Mouse (Mus musculus) lung, postnatal 14 days (tissue): ENCODE measurements at regions not wholly inside any gene's neighbourhood (a gene's known extent, or its start where the extent isn't known, plus 50 kb on each side); places are given as distances from the start of the nearest gene placed in this dataset.

Experiments used
- DNase-seq: peaks from one replicate; pipeline ENCODE4 v3.0.0; 2021

DNA sequence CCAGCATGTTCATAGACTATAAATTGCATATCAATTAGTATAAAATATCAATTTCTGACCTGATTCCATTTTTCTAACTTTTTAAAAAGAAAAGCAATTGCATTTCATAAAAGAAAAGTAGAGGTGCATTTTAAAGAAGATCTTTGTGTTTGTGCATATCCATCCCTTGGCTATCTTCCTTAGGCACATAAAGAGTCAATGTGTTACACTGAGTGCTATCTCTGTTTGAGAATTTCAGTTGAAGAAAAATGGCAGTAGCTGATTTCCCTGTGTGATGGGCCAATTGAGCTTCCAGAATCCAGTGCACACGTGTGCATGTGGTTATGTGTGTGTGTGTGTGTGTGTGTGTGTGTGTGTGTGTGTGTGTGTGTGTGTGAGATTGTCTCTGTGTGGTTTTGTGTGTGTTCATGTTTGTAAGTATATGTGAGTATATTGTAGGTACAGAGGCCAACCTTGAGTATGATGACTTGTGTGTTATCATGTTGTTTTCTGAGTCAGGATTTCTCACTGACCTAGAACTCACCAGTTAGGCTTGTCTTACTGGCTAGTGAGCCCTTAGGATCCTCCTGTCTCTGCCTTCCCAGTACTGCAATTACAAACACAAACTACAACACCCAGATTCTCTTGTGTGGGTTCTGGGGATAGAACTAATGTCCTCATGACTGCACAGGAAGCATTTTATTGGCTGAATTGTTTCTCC, 249.6 kb downstream of the Cdk5rap2 start:
- DNase-seq: no peak

DNA sequence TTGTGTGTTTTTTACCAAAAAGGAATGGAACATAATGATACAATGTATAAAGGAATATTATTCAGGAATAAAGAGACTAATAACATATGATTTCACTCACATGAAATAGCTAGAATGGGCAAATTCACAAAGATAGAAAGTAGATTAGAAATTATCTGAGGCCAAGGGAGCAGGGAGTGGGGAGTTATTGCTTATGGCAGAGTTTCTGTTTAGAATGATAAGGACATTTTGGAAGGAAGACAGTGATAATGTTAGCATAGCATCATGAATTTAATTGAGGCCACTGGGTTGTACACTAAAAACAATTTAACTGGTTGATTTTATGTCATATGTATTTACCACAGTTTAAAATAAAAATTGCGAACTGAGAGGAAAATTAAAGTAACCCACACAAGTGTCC, 250.2 kb downstream of the Cdk5rap2 start:
- DNase-seq: no peak

DNA sequence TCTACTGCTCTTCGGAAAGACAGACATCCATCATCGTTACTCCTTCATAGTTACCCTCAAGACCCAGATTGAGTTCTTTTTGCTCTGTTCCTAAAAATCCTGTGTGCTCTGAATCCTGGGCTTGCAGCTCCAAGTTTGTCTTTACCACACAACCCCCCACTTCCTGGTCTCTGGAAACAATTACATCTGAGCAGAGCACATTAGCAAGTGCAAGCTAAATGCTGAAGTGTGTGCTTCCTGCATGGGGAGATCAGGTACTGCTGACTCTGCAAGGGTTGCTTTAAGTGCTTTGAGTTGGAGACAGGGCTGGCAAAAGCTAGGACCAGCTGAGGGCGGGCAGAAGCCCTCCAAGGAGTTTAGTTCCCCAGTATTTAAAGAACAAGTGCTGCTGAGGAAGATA, 257.1 kb downstream of the Cdk5rap2 start:
- no peak for DNase-seq

DNA sequence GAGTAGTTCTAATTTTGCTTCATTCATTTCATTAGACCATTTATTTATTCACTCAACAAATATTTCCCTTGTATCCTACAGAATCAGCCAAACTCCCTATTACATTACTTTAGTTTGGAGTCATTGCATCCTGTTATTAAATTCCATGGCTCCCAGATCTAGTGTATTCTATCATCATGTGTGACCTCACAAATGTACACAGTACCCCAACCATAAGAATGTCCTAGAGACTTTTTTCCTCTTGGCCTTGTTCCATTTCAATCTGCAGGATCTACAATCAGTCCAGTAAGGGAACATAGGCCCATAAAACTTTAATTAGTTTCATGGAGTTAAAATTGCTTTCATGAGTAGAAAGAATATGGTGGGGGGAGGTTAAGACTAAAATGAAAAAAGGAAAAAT, 301.2 kb downstream of the Cdk5rap2 start:
- DNase-seq: no peak

DNA sequence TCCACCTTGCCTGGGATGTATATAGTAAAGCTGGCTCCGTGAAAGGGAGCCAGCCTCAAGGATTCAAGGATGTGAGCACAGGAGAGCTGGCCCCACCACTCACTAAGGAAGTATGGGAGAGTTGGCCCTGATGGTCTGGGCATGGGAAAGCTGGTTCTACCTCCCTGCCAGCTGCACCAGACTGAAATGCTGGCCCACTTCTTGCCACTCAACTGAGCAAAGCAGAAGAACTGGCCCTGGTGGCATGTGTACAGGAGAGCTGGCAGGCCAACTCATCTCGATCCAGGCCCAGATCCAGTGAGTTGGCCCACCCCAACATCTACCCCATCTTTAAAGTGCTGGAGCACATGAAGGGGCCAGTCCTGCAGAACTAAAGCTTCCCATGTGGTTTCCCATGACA, 304.5 kb downstream of the Cdk5rap2 start:
- no peak for DNase-seq

DNA sequence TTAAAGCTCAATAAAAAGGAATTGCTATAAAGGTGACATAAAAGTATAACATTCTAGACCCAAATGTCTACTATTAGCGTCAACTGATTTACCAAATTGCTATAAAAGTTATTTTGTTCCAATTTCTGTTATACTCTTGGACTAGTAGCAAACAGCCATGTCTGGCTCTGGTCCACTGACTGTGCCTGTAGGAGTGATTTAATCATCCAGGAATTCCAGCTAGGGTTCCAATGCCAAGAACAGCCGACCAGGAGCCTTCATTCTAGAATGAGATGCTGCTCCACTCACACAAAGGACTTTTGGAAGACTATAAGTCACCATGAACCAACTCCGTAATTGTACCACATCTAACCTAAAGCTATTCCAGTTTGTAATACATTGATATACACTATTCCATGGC, 312.9 kb downstream of the Cdk5rap2 start:
- DNase-seq: peak; percentile 14

DNA sequence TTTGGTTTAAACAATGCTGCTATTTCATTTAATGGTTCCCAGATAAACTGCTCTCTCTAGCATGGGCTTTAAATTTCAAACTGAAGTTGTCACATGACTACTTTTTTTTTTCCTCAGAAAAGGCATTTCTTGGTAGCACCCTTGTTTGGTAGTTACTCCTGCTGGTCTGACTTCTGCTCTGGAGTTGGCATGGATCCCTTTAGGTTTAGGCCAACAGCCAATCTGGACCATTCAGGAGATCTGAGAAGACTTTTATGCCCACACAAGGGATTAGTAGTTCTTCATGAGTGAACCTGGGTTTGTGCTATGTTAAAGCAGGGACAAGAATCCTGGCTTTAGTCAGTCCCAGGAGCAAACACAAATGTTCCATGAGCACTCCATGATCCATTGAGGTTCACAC, 332.0 kb downstream of the Cdk5rap2 start:
- no peak for DNase-seq

DNA sequence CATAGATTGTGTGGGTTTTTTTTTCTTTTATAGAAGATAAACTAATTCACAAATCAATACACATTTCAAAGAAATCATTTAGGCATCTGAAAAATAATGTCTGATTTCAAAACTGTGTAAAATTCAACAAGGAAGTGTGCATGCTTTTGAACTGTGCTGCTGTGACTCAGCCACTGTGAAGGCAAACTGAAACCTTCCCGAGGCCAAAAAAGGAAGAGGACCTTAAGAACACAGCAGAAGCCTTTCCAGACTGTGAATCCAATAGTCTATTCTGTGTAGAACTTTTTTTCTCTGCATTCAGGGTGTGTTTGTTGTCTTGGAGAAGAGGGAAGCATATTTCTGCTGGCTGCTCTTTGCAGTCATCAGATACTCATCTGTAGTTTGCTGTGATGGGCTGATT, 347.7 kb downstream of the Cdk5rap2 start:
- DNase-seq: no peak

DNA sequence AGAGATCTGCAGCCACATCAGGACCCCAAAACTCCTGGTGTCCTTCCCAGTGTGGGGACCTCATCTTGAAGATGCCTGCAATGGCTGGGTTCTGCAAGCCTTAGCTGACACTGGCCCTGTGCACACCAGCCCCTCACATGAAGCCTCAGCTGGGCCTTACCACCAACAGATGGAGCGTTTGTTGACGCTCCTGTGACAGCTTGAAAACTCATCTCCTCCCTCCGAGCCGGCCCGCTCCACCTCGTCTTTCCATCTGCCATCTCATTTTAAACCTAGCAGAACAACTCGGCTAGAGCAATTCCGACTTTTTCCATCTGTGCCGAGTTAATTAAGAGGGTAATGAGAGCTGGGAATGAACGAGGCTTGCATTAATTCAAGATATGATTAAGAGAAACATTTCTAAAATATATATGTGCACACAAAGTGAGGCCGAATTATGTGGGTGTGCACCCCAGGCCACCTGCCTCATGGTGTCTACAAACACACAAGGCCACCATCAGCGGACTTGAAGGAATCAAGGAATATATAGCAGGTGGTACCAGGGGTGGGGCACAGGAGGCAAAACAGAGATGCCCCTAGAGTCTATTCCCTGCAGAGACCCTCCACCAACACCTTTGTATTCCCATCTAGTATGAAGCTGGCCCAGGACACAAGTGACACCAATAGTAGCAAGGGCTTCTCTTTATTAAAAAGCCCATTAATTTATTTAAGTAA, 351.3 kb downstream of the Cdk5rap2 start:
- no peak for DNase-seq

DNA sequence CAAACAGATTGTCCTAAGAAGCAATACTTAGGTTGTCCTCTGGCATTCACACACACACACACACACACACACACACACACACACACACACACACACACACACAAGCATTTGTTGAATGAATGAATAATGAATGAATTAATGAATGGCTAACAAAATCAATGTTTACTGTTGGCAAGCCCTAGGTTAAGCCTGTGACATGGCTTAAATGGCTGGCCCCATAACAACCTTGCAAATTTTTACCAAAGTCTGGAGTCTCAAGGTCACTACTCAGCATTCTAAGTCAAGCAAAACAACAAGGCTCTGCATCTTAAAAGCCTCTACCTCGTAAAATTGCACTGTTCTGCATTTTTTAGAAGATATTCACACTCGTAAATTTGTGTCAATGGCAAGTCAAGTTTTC, 357.1 kb downstream of the Cdk5rap2 start:
- DNase-seq: no peak

DNA sequence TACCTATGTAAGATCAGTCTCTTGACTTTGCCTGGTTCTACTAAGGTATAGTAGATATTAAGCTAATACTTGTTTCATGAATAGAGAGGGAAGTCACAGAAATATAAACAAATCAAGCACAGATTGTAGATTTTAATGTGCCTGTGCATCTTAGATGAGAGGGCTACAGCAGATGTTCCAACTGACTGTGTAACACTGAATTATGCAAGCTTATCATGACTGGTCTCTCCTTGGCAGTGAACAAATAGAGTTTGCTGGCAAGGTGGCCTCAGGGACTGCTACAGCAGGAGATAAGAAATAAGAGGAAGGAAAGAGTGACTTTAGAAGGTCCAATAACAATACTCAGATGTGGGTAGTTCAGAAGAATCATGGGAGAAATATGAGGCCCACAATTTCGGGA, 372.0 kb downstream of the Cdk5rap2 start:
- DNase-seq: no peak

DNA sequence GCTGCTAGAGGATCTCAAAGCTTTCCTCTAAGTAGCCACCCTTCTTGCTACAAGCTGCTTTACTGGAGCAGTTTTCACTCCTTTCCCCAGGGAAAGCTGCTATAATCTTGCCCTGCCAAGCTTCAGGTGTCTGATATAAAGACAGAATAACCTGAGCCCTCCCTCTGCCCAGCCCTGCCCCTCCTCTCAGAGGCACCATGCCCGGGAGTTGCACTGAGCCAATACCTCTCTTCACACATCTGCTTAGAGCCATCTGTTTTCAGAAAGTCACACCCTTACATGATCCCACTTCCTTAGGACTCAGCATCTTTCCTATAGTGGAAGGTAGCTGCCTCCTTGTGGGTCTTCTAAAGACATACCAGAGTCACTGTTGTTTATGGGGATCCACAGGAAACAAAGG, 374.3 kb downstream of the Cdk5rap2 start:
- no peak for DNase-seq

DNA sequence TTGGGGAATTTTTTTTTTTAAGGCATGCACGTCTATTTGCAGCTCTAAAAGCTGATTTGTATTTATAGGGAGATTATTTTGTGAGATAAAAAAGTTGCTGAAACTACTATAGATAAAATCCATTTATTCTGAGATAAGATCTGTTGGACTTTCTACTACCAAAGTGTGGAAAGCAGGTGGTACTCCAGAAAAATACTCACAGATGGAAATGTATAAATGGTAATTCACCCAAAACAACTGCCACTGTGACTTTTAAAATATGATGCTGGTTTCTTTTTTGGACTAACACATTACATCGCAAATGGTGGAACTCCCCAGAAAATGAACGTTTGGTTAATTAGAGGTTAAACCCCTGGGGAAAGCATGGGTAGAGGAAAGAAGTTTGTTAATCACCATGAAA, 377.7 kb downstream of the Cdk5rap2 start:
- DNase-seq: no peak

DNA sequence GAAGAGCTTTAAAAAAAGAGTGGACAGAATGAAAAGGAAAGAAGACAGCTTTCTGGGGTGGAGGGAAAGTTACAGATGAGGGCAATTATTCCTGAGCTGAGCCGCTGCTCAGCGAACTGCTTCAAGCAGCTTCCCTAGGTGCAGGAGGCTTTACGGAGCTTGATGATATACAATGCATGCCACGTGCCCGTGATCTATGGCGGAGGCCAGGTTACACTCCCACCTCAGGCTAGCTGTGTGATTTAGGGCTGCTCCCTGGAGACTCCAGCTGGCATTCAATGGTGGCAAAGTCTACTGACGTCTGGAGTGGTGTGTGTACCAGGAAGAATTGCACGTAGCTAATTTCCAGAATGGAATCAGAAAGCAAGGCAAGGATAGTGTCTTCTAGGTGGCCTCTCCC, 383.4 kb downstream of the Cdk5rap2 start:
- DNase-seq: no peak

DNA sequence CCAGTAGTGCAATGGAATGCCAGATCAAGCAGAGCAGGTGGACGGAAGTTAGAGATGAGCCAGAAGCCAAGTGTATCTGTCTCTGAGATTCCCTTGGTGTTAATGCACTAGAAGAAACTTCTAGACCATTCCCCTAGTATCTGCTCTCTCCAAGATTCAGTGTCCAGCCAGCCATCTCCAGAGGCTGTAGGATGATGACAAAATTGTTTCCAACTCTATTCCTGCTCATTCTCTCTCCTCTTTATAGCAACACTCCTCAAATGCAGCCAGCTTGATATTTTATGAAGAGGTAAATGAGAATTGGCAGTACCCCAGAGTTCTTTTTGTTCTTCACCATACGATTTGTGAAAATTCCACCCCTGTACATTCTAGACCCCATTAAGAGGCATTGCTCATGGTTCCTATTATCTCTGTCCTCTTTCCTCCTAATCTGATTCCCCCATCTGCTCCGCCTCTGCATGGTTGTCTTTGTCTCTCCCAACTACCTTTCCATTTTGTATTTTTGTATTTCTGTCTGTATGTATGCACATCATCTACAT, 385.3 kb downstream of the Cdk5rap2 start:
- DNase-seq: no peak

DNA sequence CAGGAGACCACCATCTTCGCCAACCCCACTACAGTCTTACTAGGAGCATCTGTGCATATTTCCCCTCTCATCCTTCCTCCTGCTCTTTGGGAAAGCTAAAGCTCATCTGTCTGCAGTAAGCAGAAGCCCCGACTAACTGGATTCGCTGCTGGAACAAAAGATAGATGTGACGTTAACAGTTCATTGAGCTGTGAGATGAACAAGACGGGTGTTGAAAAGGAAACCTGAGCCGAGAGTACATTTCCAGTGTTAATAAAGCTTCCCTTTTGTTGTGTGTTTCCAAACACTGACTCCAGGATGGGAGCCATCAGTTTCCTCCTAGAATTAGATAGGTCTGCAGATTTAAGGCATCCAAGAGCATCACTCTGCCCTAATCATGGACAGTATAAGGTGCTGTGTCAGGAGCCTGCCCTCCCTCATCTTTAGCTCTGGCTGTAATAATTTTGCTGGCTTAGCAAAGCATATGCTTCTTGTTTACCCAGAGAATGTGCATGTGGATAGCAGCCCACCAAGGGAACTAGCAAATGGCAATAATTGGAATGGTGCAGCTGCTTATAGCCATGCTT, 389.3 kb downstream of the Cdk5rap2 start:
- no peak for DNase-seq

DNA sequence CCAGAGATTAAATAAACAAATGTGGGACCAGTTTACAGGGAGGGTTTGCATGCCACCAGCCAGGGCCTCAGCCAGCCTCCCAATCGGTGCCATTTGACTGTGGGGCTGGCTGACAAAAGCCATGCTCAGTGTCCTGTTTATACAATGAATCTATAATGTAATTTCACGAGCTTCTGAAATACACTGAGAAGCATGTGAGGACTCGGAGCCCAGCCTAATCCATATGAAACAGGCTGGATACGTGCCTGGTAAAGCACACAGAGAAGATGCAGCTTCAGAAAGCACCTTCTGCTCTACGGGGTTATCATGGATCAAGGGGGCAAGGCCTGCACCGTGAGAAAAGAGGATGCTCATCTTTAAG, 398.0 kb downstream of the Cdk5rap2 start:
- DNase-seq: no peak

DNA sequence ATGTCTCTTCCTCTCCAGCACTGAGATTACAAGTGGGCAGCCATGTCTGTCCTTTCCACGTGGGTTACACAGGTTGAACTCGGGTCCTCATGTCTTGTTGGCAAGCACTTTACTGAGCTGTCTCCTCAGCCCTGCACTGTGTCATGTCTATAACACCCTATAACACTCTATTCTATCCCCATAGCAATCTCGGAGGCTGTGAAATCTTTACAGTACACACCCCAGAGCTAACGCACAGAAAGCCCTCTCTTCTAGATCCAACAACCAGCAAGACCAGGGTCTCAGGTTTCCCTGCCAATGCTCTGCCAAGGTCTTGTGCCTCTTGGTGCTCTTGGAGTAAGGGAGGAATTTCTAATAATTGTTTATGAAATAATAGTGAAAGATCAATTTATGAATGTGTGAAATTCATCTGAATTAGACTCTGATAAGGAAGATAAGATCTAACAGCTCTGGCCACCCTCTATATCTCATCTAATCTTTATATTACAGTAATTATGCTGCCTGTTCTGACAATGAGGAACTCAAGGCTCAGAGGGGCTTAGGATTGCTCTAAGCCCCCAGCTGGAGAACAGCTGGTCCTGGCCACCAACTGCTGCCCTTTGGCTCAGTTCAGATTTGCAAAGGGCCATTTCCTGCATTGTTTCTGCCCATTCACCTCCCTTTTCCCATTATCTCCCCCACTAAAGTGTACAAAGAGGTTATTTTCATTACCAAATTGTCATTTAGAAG, 398.6 kb downstream of the Cdk5rap2 start:
- no peak for DNase-seq

DNA sequence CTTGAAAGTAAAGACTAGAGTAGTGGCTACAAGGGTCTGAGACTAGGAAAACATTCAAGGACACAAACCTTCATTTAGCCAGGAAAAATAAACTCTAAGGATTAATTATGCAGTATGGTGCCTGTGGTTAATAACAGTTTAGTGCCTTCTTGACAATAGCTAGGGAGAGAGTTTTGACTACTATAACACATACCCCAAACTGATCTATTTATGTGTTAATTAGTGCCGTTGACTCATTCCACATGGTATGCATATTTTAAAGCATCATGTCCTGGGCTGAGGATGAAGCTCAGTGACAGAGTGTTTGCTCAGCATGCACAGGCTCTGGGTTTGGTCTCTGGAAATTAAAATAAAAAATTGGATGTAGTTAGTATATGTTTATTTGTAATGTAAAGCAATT, 399.8 kb downstream of the Cdk5rap2 start:
- DNase-seq: no peak

DNA sequence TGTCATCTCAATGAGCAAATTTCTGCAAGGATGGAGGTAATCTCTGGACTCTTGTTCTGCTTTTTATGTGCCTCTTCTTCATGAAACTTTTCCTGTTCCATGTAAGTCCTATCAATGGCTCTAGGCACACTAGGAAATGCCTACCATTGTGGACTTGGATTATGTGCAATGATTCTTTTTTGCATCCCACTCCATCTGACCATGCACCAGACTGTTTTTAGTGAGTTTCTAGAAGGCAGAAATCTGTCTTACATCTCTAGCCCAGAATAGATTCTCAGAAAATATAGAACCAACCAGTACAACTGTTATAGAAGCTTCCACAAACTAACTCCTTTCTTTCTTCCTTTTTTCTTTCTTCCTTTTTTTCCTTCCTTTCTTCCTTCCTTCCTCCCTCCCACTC, 405.3 kb downstream of the Cdk5rap2 start:
- no peak for DNase-seq

DNA sequence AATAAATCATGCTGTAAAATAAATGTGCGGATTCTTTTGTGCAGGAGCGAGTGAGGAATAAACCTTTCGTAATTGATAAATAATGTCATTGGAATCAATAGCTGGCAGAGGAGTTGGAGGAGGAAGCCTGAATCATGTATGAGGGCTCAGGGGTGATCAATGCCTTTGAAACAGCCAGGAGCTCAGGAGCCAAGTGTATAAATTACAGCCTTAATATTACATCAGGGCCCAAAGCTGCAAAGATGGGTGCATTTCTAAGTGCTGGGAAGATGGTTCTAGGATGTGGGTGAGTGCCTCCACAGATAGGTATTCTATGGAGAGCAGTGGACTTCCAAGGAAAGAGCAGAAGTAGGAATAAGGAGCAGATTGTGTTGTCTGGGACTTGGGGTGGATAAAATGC, 417.0 kb downstream of the Cdk5rap2 start:
- no peak for DNase-seq

DNA sequence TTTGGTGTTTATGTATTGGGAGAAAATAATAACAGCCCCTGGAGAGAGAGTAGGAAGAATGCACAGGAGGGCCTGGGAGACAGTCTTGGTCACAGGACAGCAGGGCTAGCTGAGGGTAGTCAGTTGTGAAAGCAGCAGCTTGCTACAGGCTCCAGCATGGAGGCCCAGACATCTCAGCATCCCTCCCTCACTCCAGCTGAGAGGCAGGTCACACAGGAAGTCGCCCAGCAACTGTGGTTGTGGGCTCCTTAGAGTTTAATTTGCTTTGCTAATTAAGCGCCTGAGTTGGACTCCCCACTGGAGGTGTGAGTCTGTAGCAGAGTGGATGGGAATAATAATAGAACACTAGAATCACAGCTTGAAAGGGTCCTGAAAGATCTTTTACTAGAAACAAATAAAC, 436.0 kb downstream of the Cdk5rap2 start:
- no peak for DNase-seq

DNA sequence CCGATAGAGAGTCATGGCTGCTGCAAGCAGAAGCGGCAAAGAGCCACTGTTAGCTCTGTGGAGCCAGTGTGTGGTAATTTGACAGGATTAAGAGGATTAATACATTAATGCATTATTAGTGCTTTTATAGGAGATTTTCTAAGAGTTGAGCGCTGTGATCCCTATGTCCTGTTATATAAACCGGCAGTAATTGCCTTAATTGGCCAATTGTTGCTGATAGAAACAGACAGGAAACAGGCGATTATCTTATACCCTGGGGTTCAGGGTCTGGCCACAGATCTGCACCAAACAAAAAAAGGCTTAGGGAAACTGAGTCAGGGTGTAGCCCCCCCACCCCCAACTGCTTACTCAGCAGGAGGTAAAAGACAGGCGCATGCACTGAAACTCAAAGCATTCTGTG, 436.7 kb downstream of the Cdk5rap2 start:
- DNase-seq: no peak

DNA sequence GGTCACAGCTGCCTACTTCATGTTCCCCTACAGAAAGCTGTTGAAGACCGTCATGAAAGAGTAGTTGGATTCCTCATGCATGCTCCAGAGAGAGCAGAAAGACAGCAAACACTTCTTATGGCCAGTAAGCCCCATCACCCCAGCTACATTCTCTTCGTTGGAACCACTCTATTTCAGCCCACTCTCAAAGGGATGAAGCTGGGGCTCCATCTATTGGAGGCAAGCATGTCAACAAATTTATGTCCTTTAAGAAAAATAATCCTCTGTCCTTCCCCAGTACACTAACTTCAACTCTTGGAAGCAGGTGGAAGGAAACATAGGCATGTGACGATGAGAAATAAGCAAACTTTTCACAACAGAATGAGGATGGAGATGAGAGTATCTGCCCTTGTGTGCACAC, 438.5 kb downstream of the Cdk5rap2 start:
- DNase-seq: no peak
